Mouse (Mus musculus): ENCODE measurements around the gene Cd80.

GRCm38 (mm10) chr16:38475681-38476311 lies 20.4 kb downstream of the Cd80 start:
- TF ChIP-seq TAL1 (IDR thresholded peaks at IDR 0.05; ENCODE audit: low read length), result no peak
- no peak for TF ChIP-seq GATA1 (IDR thresholded peaks at IDR 0.05; ENCODE audit: low read length)

Data from erythroblast, embryonic 14.5 days (primary cell).